Mouse (Mus musculus) C2C12 (cell line): ENCODE measurements around the gene Map3k7.

Source experiments
- CTCF ChIP-seq: IDR thresholded peaks from one replicate; pipeline ENCODE4 v1.5.1; 2011; ENCODE audit not compliant: control insufficient read depth, insufficient read depth, insufficient read length
- USF1 ChIP-seq: IDR thresholded peaks from one replicate; pipeline ENCODE4 v1.6.1; 2011; ENCODE audit warnings: low read depth, mild to moderate bottlenecking, control low read depth, moderate library complexity

GRCm38 (mm10) chr4:32037267-32037666 lies 73.4 kb downstream of the Map3k7 start:
- TF ChIP-seq USF1 (no peak), CTCF (no peak)
